Mouse (Mus musculus) lung, postnatal 0 days (tissue): ENCODE measurements around the gene Serpina1b. TPM values are rescaled to one million over a fixed set of nuclear protein-coding genes. Genes with fewer than 3 reads are reported as not detected.
"Not testable (repeated sequence)": the region's sequence is repeated elsewhere in the genome, so short reads cannot be mapped to it uniquely, and the experiment has no call there.

ENCODE experiments used
- ATAC-seq: fragments of 200-750 bp; cut with Nextera tagmentation; 2 replicates; pipeline ENCODE4 v1.8.0; 2017; ENCODE audit warnings: moderate library complexity
- DNase-seq: peaks from one replicate; pipeline ENCODE4 v3.0.0-alpha.2; 2016; ENCODE audit warnings: low spot score
- H3K27ac ChIP-seq: fragments of 300-500 bp; sonication (generic); 2 replicates; pipeline ENCODE4 v1.5.1; 2014; ENCODE audit warnings: antibody characterized with exemption, mild to moderate bottlenecking, low read length, mixed read lengths
- H3K27me3 ChIP-seq: fragments of 300-500 bp; sonication (generic); replicated peaks from 2 replicates; pipeline ENCODE4 v1.6.1; 2014; ENCODE audit warnings: low read length, mixed read lengths; ENCODE audit not compliant: insufficient read depth
- H3K36me3 ChIP-seq: fragments of 300-500 bp; sonication (generic); 2 replicates; pipeline ENCODE4 v1.6.1; 2014; ENCODE audit warnings: low read length, mixed read lengths; ENCODE audit not compliant: insufficient read depth
- H3K4me1 ChIP-seq: fragments of 300-500 bp; sonication (generic); 2 replicates; pipeline ENCODE4 v1.6.1; 2014; ENCODE audit warnings: antibody characterized with exemption, low read depth, low read length, mixed read lengths; ENCODE audit not compliant: insufficient read depth
- H3K4me2 ChIP-seq: fragments of 300-500 bp; sonication (generic); replicated peaks from 2 replicates; pipeline ENCODE4 v1.6.1; 2014; ENCODE audit warnings: low read depth, mild to moderate bottlenecking, low read length, moderate library complexity, mixed read lengths
- H3K4me3 ChIP-seq: fragments of 300-500 bp; sonication (generic); 2 replicates; pipeline ENCODE4 v1.5.1; 2014; ENCODE audit warnings: low read depth, low read length
- H3K9ac ChIP-seq: fragments of 300-500 bp; sonication (generic); replicated peaks from 2 replicates; pipeline ENCODE4 v1.6.1; 2014; ENCODE audit warnings: low read depth, mild to moderate bottlenecking
- H3K9me3 ChIP-seq: fragments of 300-500 bp; sonication (generic); 2 replicates; pipeline ENCODE4 v1.6.1; 2016; ENCODE audit warnings: low read length, mixed read lengths
- CTCF ChIP-seq: IDR thresholded peaks from 2 replicates; pipeline ENCODE4 v1.5.1; 2016; ENCODE audit warnings: antibody characterized with exemption, mild to moderate bottlenecking
- EP300 ChIP-seq: IDR thresholded peaks from 2 replicates; pipeline ENCODE4 v1.6.1; 2016; ENCODE audit warnings: antibody characterized with exemption, mild to moderate bottlenecking, control low read depth
- WGBS: fragments of 180-500 bp; shearing (Covaris S2); extraction: QIAGEN DNeasy Blood & Tissue Kit; methylation state at CpG from one replicate; pipeline ENCODE4 v1.1.7; 2014; 5-methylcytosine and 5-hydroxymethylcytosine counted together
- polyA plus RNA-seq: library from polyadenylated mRNA; unstranded; fragments of >200 nt; fragmentation: Nextera tagmentation; extraction: Ambion mirVana; gene quantifications from 2 replicates; pipeline ENCODE4 v1.2.1, GENCODE M21; 2015

Serpina1b gene
- polyA plus RNA-seq, 1 experiment from 2014 or later, result 0.16 TPM

GRCm38 (mm10) chr12:103688221-103688814 is 141.9 kb downstream of the Serpina1b start:
- ATAC-seq, result no peak
- Histone ChIP-seq H3K4me2 (no peak overlapping the region), H3K4me1 (no peaks in the 10 kb centered on the region), H3K27ac (no peak overlapping the region), H3K36me3 (no peaks in the 10 kb centered on the region), H3K27me3 (no peaks in the 10 kb centered on the region), H3K9ac (no peak overlapping the region), H3K4me3 (no peak overlapping the region), H3K9me3 (no peaks in the 10 kb centered on the region)
- no peak for TF ChIP-seq CTCF
- no peak for TF ChIP-seq EP300
- 31% methylated on average over 3 of the region's 3 CpGs for WGBS
- DNase-seq, result no peak

- Histone ChIP-seq H3K4me1 (no peaks in the 10 kb centered on the region), H3K27me3 (no peaks in the 10 kb centered on the region), H3K4me2 (no peak overlapping the region), H3K4me3 (no peak overlapping the region), H3K27ac (no peak overlapping the region), H3K36me3 (no peaks in the 10 kb centered on the region), H3K9me3 (no peaks in the 10 kb centered on the region), H3K9ac (no peak overlapping the region)
- DNase-seq, result no peak
- 36% methylated on average over 7 of the region's 7 CpGs for WGBS
- no peak for TF ChIP-seq EP300
- TF ChIP-seq CTCF, result no peak
- no peak for ATAC-seq
Observed at GRCm38 (mm10) chr12:103687021-103687420, 143.2 kb downstream of the Serpina1b start.

GRCm38 (mm10) chr12:103686050-103686449 is 144.1 kb downstream of the Serpina1b start:
- no peak overlapping the region for H3K27ac ChIP-seq
- DNase-seq, result no peak
- no peaks in the 10 kb centered on the region for H3K36me3 ChIP-seq
- no peak overlapping the region for H3K4me2 ChIP-seq
- H3K9me3 ChIP-seq, result no peaks in the 10 kb centered on the region
- no peak for TF ChIP-seq EP300
- no peak for TF ChIP-seq CTCF
- ATAC-seq, result no peak
- no peaks in the 10 kb centered on the region for H3K4me1 ChIP-seq
- H3K27me3 ChIP-seq, result no peaks in the 10 kb centered on the region
- no peak overlapping the region for H3K4me3 ChIP-seq
- 67% methylated on average over 3 of the region's 3 CpGs for WGBS
- no peak overlapping the region for H3K9ac ChIP-seq

GRCm38 (mm10) chr12:103685386-103685785 is 144.8 kb downstream of the Serpina1b start:
- Histone ChIP-seq H3K9ac (no peak overlapping the region), H3K4me3 (no peak overlapping the region), H3K27me3 (no peaks in the 10 kb centered on the region), H3K9me3 (no peaks in the 10 kb centered on the region), H3K27ac (no peak overlapping the region), H3K4me2 (no peak overlapping the region), H3K4me1 (no peaks in the 10 kb centered on the region), H3K36me3 (no peaks in the 10 kb centered on the region)
- 46% methylated on average over 3 of the region's 3 CpGs for WGBS
- no peak for ATAC-seq
- no peak for DNase-seq
- TF ChIP-seq EP300, result no peak
- no peak for TF ChIP-seq CTCF

- no peaks in the 10 kb centered on the region for H3K9me3 ChIP-seq
- TF ChIP-seq CTCF (no peak), EP300 (no peak)
- H3K36me3 ChIP-seq, result no peaks in the 10 kb centered on the region
- H3K27me3 ChIP-seq, result no peaks in the 10 kb centered on the region
- ATAC-seq (no peak), DNase-seq (no peak)
- H3K4me1 ChIP-seq, result no peaks in the 10 kb centered on the region
- H3K4me3 ChIP-seq, result no peak overlapping the region
- no peak overlapping the region for H3K27ac ChIP-seq
- no peak overlapping the region for H3K9ac ChIP-seq
- H3K4me2 ChIP-seq, result no peak overlapping the region
- 34% methylated on average over 4 of the region's 4 CpGs for WGBS
Observed at GRCm38 (mm10) chr12:103683775-103684174, 146.4 kb downstream of the Serpina1b start.

- WGBS, result 47% methylated on average over 2 of the region's 2 CpGs
- Histone ChIP-seq H3K36me3 (no peaks in the 10 kb centered on the region), H3K4me3 (no peak overlapping the region), H3K4me2 (no peak overlapping the region), H3K27ac (no peak overlapping the region), H3K9ac (no peak overlapping the region), H3K27me3 (no peaks in the 10 kb centered on the region), H3K4me1 (no peaks in the 10 kb centered on the region), H3K9me3 (no peaks in the 10 kb centered on the region)
- 0 out of 2 replicates have a peak, but pooled peaks have one; percentile 37 for ATAC-seq
- no peak for DNase-seq
- TF ChIP-seq EP300, result no peak
- TF ChIP-seq CTCF, result no peak
Observed at GRCm38 (mm10) chr12:103681739-103682138, 148.4 kb downstream of the Serpina1b start.

- ATAC-seq (no peak), DNase-seq (no peak)
- Histone ChIP-seq H3K27ac (no peak overlapping the region), H3K9ac (no peak overlapping the region), H3K4me2 (no peak overlapping the region), H3K27me3 (no peaks in the 10 kb centered on the region), H3K36me3 (no peaks in the 10 kb centered on the region), H3K4me1 (no peaks in the 10 kb centered on the region), H3K4me3 (no peak overlapping the region), H3K9me3 (no peaks in the 10 kb centered on the region)
- TF ChIP-seq EP300 (no peak), CTCF (no peak)
- WGBS, result 63% methylated on average over 2 of the region's 2 CpGs
Observed at GRCm38 (mm10) chr12:103681169-103681568, 149.0 kb downstream of the Serpina1b start.

- ATAC-seq, H3K9ac ChIP-seq, H3K36me3 ChIP-seq, DNase-seq, H3K9me3 ChIP-seq, H3K4me1 ChIP-seq, H3K4me3 ChIP-seq, H3K27me3 ChIP-seq, H3K27ac ChIP-seq, H3K4me2 ChIP-seq: not testable (repeated sequence)
- WGBS, result 96% methylated on average over 1 of the region's 1 CpGs
Observed at GRCm38 (mm10) chr12:103679853-103680252, 150.3 kb downstream of the Serpina1b start.
